Mouse (Mus musculus): ENCODE data around the gene Cmc2. TPM values are rescaled to one million over a fixed set of nuclear protein-coding genes. Genes with fewer than 3 reads are reported as not detected.

Gene Cmc2
- total RNA-seq, 2 experiments from 2014 or later: 40.1 to 46.4 TPM

GRCm38 (mm10) chr8:116842678-116843077 lies 78.6 kb downstream of the Cmc2 start:
- DNase-seq: no peak

Other genes starting within 250 kb of the Cmc2 start
- 1 to 10 TPM; 7.8 to 7.9 TPM for gene Cdyl2, start 188.5 kb downstream of the Cmc2 start, total RNA-seq (2021)
- gene Cenpn, start 275 bp upstream of the Cmc2 start, total RNA-seq (2021): 10 to 100 TPM in 1 of 2 experiments, 1 to 10 TPM in 1; 7.1 to 10.5 TPM
- gene Atmin, start 21.9 kb upstream of the Cmc2 start, total RNA-seq (2021): 10 to 100 TPM; 16.0 to 19.0 TPM
- gene 1700030J22Rik, start 57.5 kb upstream of the Cmc2 start, total RNA-seq (2021): 1 to 10 TPM in 1 of 2 experiments, under 1 TPM in 1; 0.99 to 1.2 TPM
- gene Gcsh, start 72.1 kb upstream of the Cmc2 start, total RNA-seq (2021): 100 to 1,000 TPM; 145 to 162 TPM
- under 1 TPM; 0.36 to 0.94 TPM for gene Pkd1l2, start 161.0 kb upstream of the Cmc2 start, total RNA-seq (2021)
- 1 to 10 TPM; 1.2 to 2.8 TPM for gene Bco1, start 174.4 kb upstream of the Cmc2 start, total RNA-seq (2021)
- 10 to 100 TPM in 1 of 2 experiments, 1 to 10 TPM in 1; 7.7 to 12.1 TPM for gene Gan, start 236.7 kb upstream of the Cmc2 start, total RNA-seq (2021)